Mouse (Mus musculus): ENCODE measurements at regions not wholly inside any gene's neighbourhood (a gene's known extent, or its start where the extent isn't known, plus 50 kb on each side); places are given as distances from the start of the nearest gene placed in this dataset.

DNA sequence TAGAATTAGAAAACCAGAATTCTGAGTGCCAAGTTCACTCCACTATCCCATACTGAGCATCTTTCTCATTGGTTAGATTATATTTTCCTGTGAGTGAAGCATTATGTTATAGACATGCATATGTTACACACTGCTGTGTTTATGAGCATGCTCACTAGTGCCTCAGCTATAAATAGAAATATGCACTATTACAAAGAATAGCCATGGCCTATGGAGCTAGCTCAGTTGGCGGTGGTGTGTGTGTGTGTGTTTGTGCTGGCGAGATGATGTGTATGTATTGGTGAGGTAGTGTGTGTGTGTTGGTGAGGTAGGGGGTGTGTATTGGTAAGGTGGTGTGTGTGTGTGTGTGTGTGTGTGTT is 106.2 kb downstream of the Sec31a start:
- Histone ChIP-seq H3K9me3 (ENCODE audit: control insufficient read depth, low read length) (no peaks in the 10 kb centered on the region), H3K4me3 (ENCODE audit: low read depth, low read length) (no peak overlapping the region), H3K4me2 (ENCODE audit: low read depth, low read length, severe bottlenecking) (no peak overlapping the region), H3K4me1 (replicated peaks; ENCODE audit: control insufficient read depth, insufficient read depth, low read length) (no peaks in the 10 kb centered on the region), H3K36me3 (ENCODE audit: control insufficient read depth, insufficient read depth, low read length) (no peaks in the 10 kb centered on the region), H3K9ac (ENCODE audit: low read length) (no peak overlapping the region), H3K27ac (ENCODE audit: low read depth, low read length) (no peak overlapping the region), H3K27me3 (ENCODE audit: control insufficient read depth, insufficient read depth, low read length) (no peaks in the 10 kb centered on the region)
- ATAC-seq (replicated peaks; ENCODE audit: low FRiP score) (no peak), DNase-seq (ENCODE audit: low spot score) (no peak)
- WGBS: 97% methylated on average over 2 of the region's 2 CpGs

DNA sequence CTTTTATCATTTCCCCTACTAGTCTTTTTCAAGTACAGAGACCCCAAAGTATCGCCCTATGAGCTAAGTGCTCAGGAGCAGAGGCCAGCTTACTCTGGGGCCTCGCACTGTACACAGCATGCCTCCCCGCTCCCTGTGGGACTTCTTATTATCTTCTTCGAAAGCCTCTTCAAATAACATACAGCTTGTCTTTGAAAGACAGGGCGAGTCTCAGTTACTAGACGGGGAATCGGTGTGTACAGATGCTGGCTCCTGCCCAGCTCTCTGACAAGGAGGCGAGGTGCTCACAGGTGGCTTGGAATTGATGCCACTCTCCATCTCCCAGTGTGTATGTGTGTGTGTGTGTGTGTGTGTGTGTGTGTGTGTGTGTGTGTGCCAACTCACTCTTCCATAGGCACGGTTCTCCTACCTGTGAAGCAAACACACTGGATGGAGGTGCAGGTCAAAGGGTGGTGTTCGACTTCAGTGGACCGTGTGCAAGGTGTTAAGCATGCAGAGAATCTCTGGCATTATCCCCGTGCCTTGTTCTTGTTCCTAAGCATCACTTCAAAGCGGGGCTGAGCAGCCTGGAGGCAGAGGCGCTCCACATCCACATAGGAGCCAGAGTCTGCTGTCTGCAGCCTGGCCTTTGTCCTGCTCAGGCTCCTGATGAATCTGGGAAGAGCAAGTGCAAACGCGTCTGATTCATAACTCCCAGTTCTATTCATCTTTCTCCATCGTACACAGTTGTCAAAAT is 106.8 kb downstream of the Sec31a start:
- ATAC-seq (replicated peaks; ENCODE audit: low FRiP score) (no peak), DNase-seq (ENCODE audit: low spot score) (no peak)
- WGBS: 71% methylated on average over 17 of the region's 17 CpGs
- Histone ChIP-seq H3K4me3 (ENCODE audit: low read depth, low read length) (no peak overlapping the region), H3K9me3 (ENCODE audit: control insufficient read depth, low read length) (no peaks in the 10 kb centered on the region), H3K4me2 (ENCODE audit: low read depth, low read length, severe bottlenecking) (no peak overlapping the region), H3K4me1 (replicated peaks; ENCODE audit: control insufficient read depth, insufficient read depth, low read length) (no peaks in the 10 kb centered on the region), H3K27ac (ENCODE audit: low read depth, low read length) (no peak overlapping the region), H3K27me3 (ENCODE audit: control insufficient read depth, insufficient read depth, low read length) (no peaks in the 10 kb centered on the region), H3K36me3 (ENCODE audit: control insufficient read depth, insufficient read depth, low read length) (no peaks in the 10 kb centered on the region), H3K9ac (ENCODE audit: low read length) (no peak overlapping the region)

DNA sequence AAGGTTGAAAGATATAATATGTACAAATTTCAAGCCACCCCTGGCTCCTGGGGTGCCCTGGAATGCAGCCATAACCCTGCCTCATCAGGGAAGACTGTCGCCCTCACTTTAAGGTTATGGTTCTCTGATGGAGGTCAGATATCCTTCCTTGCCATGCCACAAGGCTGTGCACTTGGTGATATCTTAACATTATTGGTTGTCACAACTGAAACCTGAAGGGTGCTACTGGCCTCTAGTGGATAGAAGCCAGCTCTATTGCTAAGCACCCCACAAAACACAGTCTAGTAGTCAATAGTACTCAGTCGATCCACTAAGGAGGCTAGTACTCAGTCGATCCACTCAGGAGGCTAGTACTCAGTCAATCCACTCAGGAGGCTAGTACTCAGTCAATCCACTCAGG is 111.6 kb downstream of the Sec31a start:
- DNase-seq (ENCODE audit: low spot score): no peak
- H3K9ac ChIP-seq (ENCODE audit: low read length): no peak overlapping the region

DNA sequence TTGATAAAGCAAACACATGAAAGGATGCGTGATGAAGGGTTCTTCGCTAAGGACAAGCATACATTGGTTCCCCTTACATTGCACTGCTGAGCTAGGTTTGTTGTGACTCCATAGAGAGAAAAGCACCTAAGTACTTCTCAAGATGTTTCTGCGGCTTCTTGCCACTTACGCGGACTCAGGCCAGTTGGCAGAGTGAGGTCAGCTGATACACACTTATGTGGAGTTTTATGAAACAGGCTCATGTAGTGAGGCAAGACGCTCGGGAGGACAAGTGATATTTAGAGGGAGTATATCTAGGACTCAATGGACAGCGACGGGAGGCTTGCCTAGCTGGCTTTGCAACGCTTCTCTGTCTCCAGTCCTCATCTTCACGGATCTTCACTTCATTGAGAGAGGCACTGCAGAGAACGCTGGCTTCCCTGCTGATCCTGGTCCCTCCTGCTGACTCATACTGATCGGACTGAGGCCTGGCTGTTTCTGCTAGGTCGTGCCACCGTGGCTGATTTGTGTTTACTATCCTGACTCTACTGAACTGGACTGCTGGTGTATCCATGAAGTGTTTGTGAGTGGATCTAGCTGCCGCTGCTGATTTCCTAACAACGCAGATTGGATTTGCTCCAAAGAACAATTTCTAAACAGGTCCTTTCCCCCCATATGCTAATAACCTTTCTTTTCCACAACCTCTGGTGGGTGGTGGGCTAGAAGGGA is 113.8 kb downstream of the Sec31a start:
- H3K4me1 ChIP-seq (replicated peaks; ENCODE audit: control insufficient read depth, insufficient read depth, low read length): no peaks in the 10 kb centered on the region
- H3K4me2 ChIP-seq (ENCODE audit: low read depth, low read length, severe bottlenecking): no peak overlapping the region
- ATAC-seq (replicated peaks; ENCODE audit: low FRiP score) (no peak), DNase-seq (ENCODE audit: low spot score) (no peak)
- H3K9me3 ChIP-seq (ENCODE audit: control insufficient read depth, low read length): no peaks in the 10 kb centered on the region; the same call in 1 of the 2 replicates
- no peak overlapping the region for H3K4me3 ChIP-seq (ENCODE audit: low read depth, low read length)
- H3K27ac ChIP-seq (ENCODE audit: low read depth, low read length): no peak overlapping the region
- H3K36me3 ChIP-seq (ENCODE audit: control insufficient read depth, insufficient read depth, low read length): no peaks in the 10 kb centered on the region
- H3K9ac ChIP-seq (ENCODE audit: low read length): no peak overlapping the region
- 79% methylated on average over 17 of the region's 17 CpGs for WGBS
- no peaks in the 10 kb centered on the region for H3K27me3 ChIP-seq (ENCODE audit: control insufficient read depth, insufficient read depth, low read length)

More for the DNA sequence above, 111.6 kb downstream of the Sec31a start:
- H3K27me3 ChIP-seq (ENCODE audit: control insufficient read depth, insufficient read depth, low read length): no peaks in the 10 kb centered on the region
- H3K4me3 ChIP-seq (ENCODE audit: low read depth, low read length): no peak overlapping the region
- no peaks in the 10 kb centered on the region for H3K36me3 ChIP-seq (ENCODE audit: control insufficient read depth, insufficient read depth, low read length)
- no peak overlapping the region for H3K4me2 ChIP-seq (ENCODE audit: low read depth, low read length, severe bottlenecking)
- WGBS: 80% methylated on average over 3 of the region's 3 CpGs
- ATAC-seq (replicated peaks; ENCODE audit: low FRiP score): no peak
- no peak overlapping the region for H3K27ac ChIP-seq (ENCODE audit: low read depth, low read length)
- no peaks in the 10 kb centered on the region for H3K9me3 ChIP-seq (ENCODE audit: control insufficient read depth, low read length)
- no peaks in the 10 kb centered on the region for H3K4me1 ChIP-seq (replicated peaks; ENCODE audit: control insufficient read depth, insufficient read depth, low read length)

DNA sequence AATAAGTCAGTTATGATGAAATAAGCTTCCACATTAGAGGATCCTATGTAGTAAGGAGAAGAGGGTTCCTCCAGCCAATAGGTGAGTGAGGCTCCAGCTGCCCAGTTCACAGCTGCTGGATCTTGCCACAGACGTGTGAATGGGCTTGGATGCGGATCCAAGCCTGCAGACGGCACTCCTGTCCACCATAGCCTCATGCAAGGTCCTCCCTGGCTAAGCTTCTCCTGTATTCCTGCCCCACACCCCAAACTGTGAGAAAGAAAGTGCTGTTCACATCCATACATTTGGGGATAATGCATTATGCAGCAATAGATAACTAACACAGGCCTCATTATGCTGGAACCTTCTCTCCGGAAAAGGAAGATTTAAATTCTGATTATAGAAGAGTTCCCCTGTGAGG is 116.9 kb downstream of the Sec31a start:
- no peak for DNase-seq (ENCODE audit: low spot score)

DNA sequence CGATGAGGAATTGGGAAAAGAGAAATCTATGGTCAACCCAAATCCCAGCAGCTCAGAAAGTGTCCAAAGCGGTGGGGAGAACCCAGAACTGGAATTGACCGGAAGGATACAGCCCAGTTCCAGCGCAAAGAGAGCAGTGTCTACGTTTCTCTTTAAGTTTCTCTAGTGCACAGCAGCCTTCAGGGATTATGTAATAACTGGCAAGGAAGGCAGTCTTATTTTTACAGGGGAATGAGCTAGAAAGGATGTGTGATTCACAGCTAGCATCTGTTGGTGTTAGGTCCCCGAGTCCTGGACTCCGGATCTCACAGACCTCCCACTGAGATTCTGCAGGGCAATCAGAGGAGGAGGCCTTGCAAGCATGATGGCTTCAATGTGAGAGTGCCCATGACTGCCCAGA is 121.8 kb downstream of the Sec31a start:
- ATAC-seq (replicated peaks; ENCODE audit: low FRiP score) (no peak), DNase-seq (ENCODE audit: low spot score) (no peak)
- Histone ChIP-seq H3K36me3 (ENCODE audit: control insufficient read depth, insufficient read depth, low read length) (no peaks in the 10 kb centered on the region), H3K27me3 (ENCODE audit: control insufficient read depth, insufficient read depth, low read length) (no peaks in the 10 kb centered on the region), H3K9ac (ENCODE audit: low read length) (no peak overlapping the region), H3K4me3 (ENCODE audit: low read depth, low read length) (no peak overlapping the region), H3K27ac (ENCODE audit: low read depth, low read length) (no peak overlapping the region), H3K4me1 (replicated peaks; ENCODE audit: control insufficient read depth, insufficient read depth, low read length) (no peaks in the 10 kb centered on the region), H3K4me2 (ENCODE audit: low read depth, low read length, severe bottlenecking) (no peak overlapping the region), H3K9me3 (ENCODE audit: control insufficient read depth, low read length) (no peaks in the 10 kb centered on the region; the same call in 1 of the 2 replicates)
- 90% methylated on average over 7 of the region's 7 CpGs for WGBS

More for the DNA sequence above, 116.9 kb downstream of the Sec31a start:
- 82% methylated on average over 4 of the region's 4 CpGs for WGBS
- ATAC-seq (replicated peaks; ENCODE audit: low FRiP score): no peak
- no peak overlapping the region for H3K4me2 ChIP-seq (ENCODE audit: low read depth, low read length, severe bottlenecking)
- H3K9ac ChIP-seq (ENCODE audit: low read length): no peak overlapping the region
- no peak overlapping the region for H3K4me3 ChIP-seq (ENCODE audit: low read depth, low read length)
- H3K27ac ChIP-seq (ENCODE audit: low read depth, low read length): no peak overlapping the region
- H3K4me1 ChIP-seq (replicated peaks; ENCODE audit: control insufficient read depth, insufficient read depth, low read length): no peaks in the 10 kb centered on the region
- no peaks in the 10 kb centered on the region for H3K27me3 ChIP-seq (ENCODE audit: control insufficient read depth, insufficient read depth, low read length)
- H3K36me3 ChIP-seq (ENCODE audit: control insufficient read depth, insufficient read depth, low read length): no peaks in the 10 kb centered on the region
- H3K9me3 ChIP-seq (ENCODE audit: control insufficient read depth, low read length): no peaks in the 10 kb centered on the region; the same call in 1 of the 2 replicates

DNA sequence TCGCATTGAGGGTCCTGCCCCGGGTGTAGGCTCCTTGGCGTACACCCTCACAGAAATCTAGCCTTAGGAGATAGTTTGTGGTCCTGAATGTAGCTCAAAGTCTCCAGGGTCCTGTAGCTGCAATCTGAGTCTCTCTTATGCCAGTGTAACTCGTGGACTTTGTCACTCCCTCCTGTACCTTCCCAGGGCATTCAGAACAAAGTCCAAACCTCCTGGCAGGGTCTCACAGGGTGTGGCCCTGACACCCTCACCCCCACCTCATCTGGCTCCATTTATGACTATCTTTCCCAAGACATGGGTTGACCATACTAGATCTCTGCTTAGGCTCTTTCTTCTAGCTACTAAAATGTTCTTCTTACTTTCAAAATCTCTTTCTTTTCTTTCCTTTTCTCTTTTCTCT is 120.6 kb upstream of the Tmem150c start:
- Histone ChIP-seq H3K27me3 (ENCODE audit: control insufficient read depth, insufficient read depth, low read length) (no peaks in the 10 kb centered on the region), H3K9me3 (ENCODE audit: control insufficient read depth, low read length) (no peaks in the 10 kb centered on the region), H3K4me1 (replicated peaks; ENCODE audit: control insufficient read depth, insufficient read depth, low read length) (no peaks in the 10 kb centered on the region), H3K36me3 (ENCODE audit: control insufficient read depth, insufficient read depth, low read length) (no peaks in the 10 kb centered on the region), H3K9ac (ENCODE audit: low read length) (no peak overlapping the region), H3K4me3 (ENCODE audit: low read depth, low read length) (no peak overlapping the region), H3K4me2 (ENCODE audit: low read depth, low read length, severe bottlenecking) (no peak overlapping the region), H3K27ac (ENCODE audit: low read depth, low read length) (no peak overlapping the region)
- DNase-seq (ENCODE audit: low spot score): no peak
- WGBS: 86% methylated on average over 4 of the region's 4 CpGs
- no peak for ATAC-seq (replicated peaks; ENCODE audit: low FRiP score)

DNA sequence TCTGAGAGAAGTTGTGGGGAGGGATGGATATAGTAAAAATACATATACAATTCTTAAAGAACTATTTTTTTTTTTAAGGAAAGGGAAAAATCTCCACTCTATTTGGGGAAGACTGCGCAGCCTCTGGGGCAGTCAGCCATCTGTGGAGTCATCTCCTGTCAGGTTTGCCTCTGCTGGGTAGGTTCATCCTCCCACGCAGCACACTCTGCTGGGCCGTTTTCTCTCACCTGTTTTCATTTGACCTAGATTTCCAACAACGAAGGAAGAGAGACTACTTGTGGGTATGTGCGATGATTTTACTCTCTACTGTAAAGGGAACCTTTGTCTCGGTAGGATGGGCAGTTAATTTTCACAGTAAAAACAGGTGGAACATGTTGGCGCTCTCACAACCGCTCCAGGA is 119.9 kb upstream of the Tmem150c start:
- no peak overlapping the region for H3K4me2 ChIP-seq (ENCODE audit: low read depth, low read length, severe bottlenecking)
- H3K9ac ChIP-seq (ENCODE audit: low read length): no peak overlapping the region
- H3K36me3 ChIP-seq (ENCODE audit: control insufficient read depth, insufficient read depth, low read length): no peaks in the 10 kb centered on the region
- no peak for ATAC-seq (replicated peaks; ENCODE audit: low FRiP score)
- no peak for DNase-seq (ENCODE audit: low spot score)
- H3K27me3 ChIP-seq (ENCODE audit: control insufficient read depth, insufficient read depth, low read length): no peaks in the 10 kb centered on the region
- no peak overlapping the region for H3K4me3 ChIP-seq (ENCODE audit: low read depth, low read length)
- no peak overlapping the region for H3K27ac ChIP-seq (ENCODE audit: low read depth, low read length)
- H3K4me1 ChIP-seq (replicated peaks; ENCODE audit: control insufficient read depth, insufficient read depth, low read length): no peaks in the 10 kb centered on the region
- WGBS: 92% methylated on average over 8 of the region's 8 CpGs
- H3K9me3 ChIP-seq (ENCODE audit: control insufficient read depth, low read length): no peaks in the 10 kb centered on the region

DNA sequence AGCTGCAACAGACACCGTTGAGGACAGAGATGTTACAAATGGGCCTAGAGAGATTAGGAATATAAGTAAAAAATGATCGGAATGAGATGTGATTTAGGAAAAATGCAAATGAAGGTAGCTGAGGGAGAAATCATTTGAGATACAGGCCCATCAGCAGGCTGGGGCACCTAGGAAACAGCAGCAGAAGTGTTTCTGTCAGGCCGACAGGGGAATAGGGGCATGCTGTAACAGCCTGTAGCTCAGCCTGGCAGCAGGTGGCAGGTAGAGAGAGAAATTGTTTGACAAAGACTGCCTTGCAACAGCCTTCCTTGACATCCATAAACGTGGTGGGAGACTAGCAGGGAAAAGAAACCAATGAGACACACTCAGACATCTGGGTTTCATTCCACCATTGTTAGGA is 115.1 kb upstream of the Tmem150c start:
- H3K27ac ChIP-seq (ENCODE audit: low read depth, low read length): no peak overlapping the region
- H3K9me3 ChIP-seq (ENCODE audit: control insufficient read depth, low read length): no peaks in the 10 kb centered on the region
- no peaks in the 10 kb centered on the region for H3K27me3 ChIP-seq (ENCODE audit: control insufficient read depth, insufficient read depth, low read length)
- H3K4me3 ChIP-seq (ENCODE audit: low read depth, low read length): no peak overlapping the region
- H3K4me1 ChIP-seq (replicated peaks; ENCODE audit: control insufficient read depth, insufficient read depth, low read length): no peaks in the 10 kb centered on the region
- 68% methylated on average over 4 of the region's 4 CpGs for WGBS
- H3K36me3 ChIP-seq (ENCODE audit: control insufficient read depth, insufficient read depth, low read length): no peaks in the 10 kb centered on the region
- DNase-seq (ENCODE audit: low spot score) (no peak), ATAC-seq (replicated peaks; ENCODE audit: low FRiP score) (no peak)
- H3K9ac ChIP-seq (ENCODE audit: low read length): no peak overlapping the region
- H3K4me2 ChIP-seq (ENCODE audit: low read depth, low read length, severe bottlenecking): no peak overlapping the region
